Mouse (Mus musculus) small intestine, adult 2 months (tissue): ENCODE data around the gene Trim2.
A peak's percentile ranks its signal among the peaks of the same experiment; 100 is the strongest.

Source experiments
- CTCF ChIP-seq: fragments of 200-500 bp; IDR thresholded peaks from 2 replicates; pipeline ENCODE4 v1.5.1; 2012; ENCODE audit warnings: low read depth, mild to moderate bottlenecking, control low read depth, inconsistent platforms, low read length, moderate library complexity, mixed read lengths; ENCODE audit not compliant: insufficient replicate concordance, insufficient read length; ENCODE audit errors: extremely low read depth
- POLR2A ChIP-seq: fragments of 200-500 bp; IDR thresholded peaks from 2 replicates; pipeline ENCODE4 v1.6.1; 2012; ENCODE audit warnings: low read depth, mild to moderate bottlenecking, control low read depth, inconsistent platforms, low read length, moderate library complexity

DNA sequence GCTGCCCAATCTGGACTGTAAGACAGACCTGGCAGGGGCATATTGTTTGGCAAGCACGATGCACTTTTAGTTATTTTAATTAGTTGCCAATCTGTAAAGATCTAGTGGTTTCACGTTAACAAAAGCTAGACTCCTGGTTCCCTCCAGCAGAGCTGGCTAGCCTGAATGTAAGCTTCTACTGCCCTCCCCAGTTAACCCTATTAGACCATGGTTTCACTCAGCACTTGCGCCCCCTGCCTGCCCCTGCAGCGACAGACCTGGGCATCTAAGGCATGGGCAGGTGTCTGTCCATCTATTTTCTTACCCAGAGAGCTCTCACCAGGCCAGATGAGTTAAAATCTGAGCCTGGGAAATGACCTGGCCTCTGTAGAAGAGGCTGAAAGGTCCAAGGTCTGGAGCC, 4.4 kb downstream of the Trim2 start:
- TF ChIP-seq POLR2A, result no peak
- peak; percentile 74; the same call in 1 of the 2 replicates for TF ChIP-seq CTCF
